Mouse (Mus musculus) embryonic facial prominence, embryonic 14.5 days (tissue): ENCODE measurements around the gene Plcl2. TPM values are rescaled to one million over a fixed set of nuclear protein-coding genes. Genes with fewer than 3 reads are reported as not detected.
"Not testable (repeated sequence)": the region's sequence is repeated elsewhere in the genome, so short reads cannot be mapped to it uniquely, and the experiment has no call there.

Experiments used
- ATAC-seq: fragments of 200-750 bp; cut with Nextera tagmentation; 2 replicates; pipeline ENCODE4 v1.8.0; 2017; ENCODE audit warnings: low read depth, moderate number of reproducible peaks, moderate TSS enrichment
- DNase-seq: peaks from one replicate; pipeline ENCODE4 v3.0.0-alpha.2; 2015; ENCODE audit warnings: low spot score
- H3K27ac ChIP-seq: fragments of 300-500 bp; sonication (generic); replicated peaks from 2 replicates; pipeline ENCODE4 v1.5.1; 2014; ENCODE audit warnings: low read depth, mild to moderate bottlenecking, low read length, moderate library complexity
- H3K27me3 ChIP-seq: fragments of 300-500 bp; sonication (generic); replicated peaks from 2 replicates; pipeline ENCODE4 v1.6.1; 2014; ENCODE audit warnings: low read length; ENCODE audit not compliant: control insufficient read depth, insufficient read depth
- H3K36me3 ChIP-seq: fragments of 300-500 bp; sonication (generic); 2 replicates; pipeline ENCODE4 v1.6.1; 2014; ENCODE audit warnings: low read length, mixed read lengths; ENCODE audit not compliant: control insufficient read depth, insufficient read depth
- H3K4me1 ChIP-seq: fragments of 300-500 bp; sonication (generic); 2 replicates; pipeline ENCODE4 v1.6.1; 2014; ENCODE audit warnings: antibody characterized with exemption, low read length; ENCODE audit not compliant: control insufficient read depth, insufficient read depth
- H3K4me2 ChIP-seq: fragments of 300-500 bp; sonication (generic); 2 replicates; pipeline ENCODE4 v1.6.1; 2014; ENCODE audit warnings: low read depth, mild to moderate bottlenecking, low read length, moderate library complexity, mixed read lengths
- H3K4me3 ChIP-seq: fragments of 300-500 bp; sonication (generic); 2 replicates; pipeline ENCODE4 v1.5.1; 2014; ENCODE audit warnings: low read depth, mild to moderate bottlenecking, low read length
- H3K9ac ChIP-seq: fragments of 300-500 bp; sonication (generic); 2 replicates; pipeline ENCODE4 v1.6.1; 2014; ENCODE audit warnings: low read depth, mild to moderate bottlenecking, low read length, moderate library complexity, mixed read lengths
- H3K9me3 ChIP-seq: fragments of 300-500 bp; sonication (generic); 2 replicates; pipeline ENCODE4 v1.6.1; 2016; ENCODE audit warnings: low read length; ENCODE audit not compliant: control insufficient read depth
- WGBS: fragments of 180-500 bp; shearing (Covaris S2); extraction: QIAGEN DNeasy Blood & Tissue Kit; methylation state at CpG from one replicate; pipeline ENCODE4 v1.1.7; 2014; 5-methylcytosine and 5-hydroxymethylcytosine counted together
- polyA plus RNA-seq: library from polyadenylated mRNA; unstranded; fragments of >200 nt; fragmentation: Nextera tagmentation; extraction: Ambion mirVana; gene quantifications from 2 replicates; pipeline ENCODE4 v1.2.1, GENCODE M21; 2014

Gene Plcl2
- polyA plus RNA-seq, 1 experiment from 2014 or later: 6.4 TPM

- Histone ChIP-seq H3K27ac (no peak overlapping the region), H3K9ac (no peak overlapping the region), H3K9me3 (no peaks in the 10 kb centered on the region), H3K4me3 (no peak overlapping the region), H3K36me3 (no peaks in the 10 kb centered on the region), H3K4me2 (no peak overlapping the region), H3K27me3 (no peaks in the 10 kb centered on the region), H3K4me1 (no peaks in the 10 kb centered on the region)
- ATAC-seq (no peak), DNase-seq (no peak)
- 74% methylated on average over 6 of the region's 6 CpGs for WGBS
Measured at GRCm38 (mm10) chr17:50517781-50518415, 8.7 kb downstream of the Plcl2 start.

DNA sequence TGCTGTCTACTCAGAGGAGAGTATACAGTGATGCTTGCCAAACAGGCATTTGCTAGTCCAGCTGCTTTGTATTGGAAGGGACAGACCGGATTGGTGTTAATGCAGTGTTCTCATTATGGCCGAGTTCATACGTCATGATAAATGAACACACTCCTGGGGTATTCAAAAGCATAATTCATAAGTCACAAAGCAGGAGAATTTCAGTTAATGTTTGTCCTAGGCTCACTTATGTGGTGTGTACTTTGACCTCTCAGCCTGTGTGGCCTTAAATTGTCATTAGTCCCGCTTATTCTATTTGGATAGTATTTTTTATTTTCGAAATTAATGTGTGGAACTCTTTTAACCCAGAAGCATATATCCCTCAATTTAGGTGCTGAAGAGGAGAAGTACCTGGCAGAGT, 10.4 kb downstream of the Plcl2 start:
- ATAC-seq (no peak), DNase-seq (no peak)
- H3K36me3 ChIP-seq: no peaks in the 10 kb centered on the region
- 85% methylated on average over 5 of the region's 5 CpGs for WGBS
- H3K27ac ChIP-seq: no peak overlapping the region
- H3K9me3 ChIP-seq: no peaks in the 10 kb centered on the region
- H3K4me1 ChIP-seq: no peaks in the 10 kb centered on the region
- no peak overlapping the region for H3K9ac ChIP-seq
- no peak overlapping the region for H3K4me3 ChIP-seq
- H3K27me3 ChIP-seq: no peaks in the 10 kb centered on the region
- no peak overlapping the region for H3K4me2 ChIP-seq

DNA sequence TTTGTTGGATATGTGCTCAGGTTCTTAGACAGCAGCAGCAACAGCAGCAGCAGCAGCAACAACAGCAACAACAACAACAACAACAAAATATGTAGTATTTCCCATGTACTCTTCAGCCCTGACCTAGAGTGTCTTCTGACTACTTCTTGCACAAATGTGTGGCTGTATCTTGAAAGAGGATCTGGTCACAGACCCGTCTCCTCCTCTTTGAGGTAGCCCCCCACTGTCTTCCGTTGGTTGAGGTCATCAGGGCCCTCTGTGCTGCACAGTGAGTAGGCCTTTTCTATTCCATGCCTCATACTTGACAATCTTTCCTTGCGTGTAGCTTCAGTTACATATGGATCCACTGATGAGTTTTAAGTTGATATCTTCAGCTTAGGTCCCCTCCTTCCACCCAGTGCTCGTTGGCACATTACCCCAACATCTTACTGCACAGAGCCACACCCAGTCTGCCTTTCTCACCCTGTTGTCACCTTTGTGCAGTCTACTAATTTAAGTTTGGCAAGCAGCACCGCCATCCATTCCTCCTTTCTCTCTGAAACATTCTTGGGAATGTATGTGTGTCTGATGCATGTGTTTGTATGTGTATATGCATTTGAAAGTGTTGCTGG, 13.4 kb downstream of the Plcl2 start:
- Histone ChIP-seq H3K36me3 (no peaks in the 10 kb centered on the region), H3K4me3 (no peak overlapping the region), H3K9ac (no peak overlapping the region), H3K4me2 (no peak overlapping the region), H3K27me3 (no peaks in the 10 kb centered on the region), H3K9me3 (no peaks in the 10 kb centered on the region), H3K4me1 (no peaks in the 10 kb centered on the region), H3K27ac (no peak overlapping the region)
- DNase-seq (no peak), ATAC-seq (no peak)
- WGBS: 84% methylated on average over 5 of the region's 5 CpGs

- Histone ChIP-seq H3K4me3 (no peak overlapping the region), H3K9ac (no peak overlapping the region), H3K9me3 (no peaks in the 10 kb centered on the region), H3K27me3 (no peaks in the 10 kb centered on the region), H3K27ac (no peak overlapping the region), H3K36me3 (no peaks in the 10 kb centered on the region), H3K4me2 (no peak overlapping the region), H3K4me1 (no peaks in the 10 kb centered on the region)
- DNase-seq (no peak), ATAC-seq (no peak)
- 82% methylated on average over 6 of the region's 6 CpGs for WGBS
Measured at GRCm38 (mm10) chr17:50524970-50525369, 15.8 kb downstream of the Plcl2 start.

GRCm38 (mm10) chr17:50525821-50526220, 16.6 kb downstream of the Plcl2 start:
- Histone ChIP-seq H3K27me3 (no peaks in the 10 kb centered on the region), H3K4me1 (no peaks in the 10 kb centered on the region), H3K27ac (no peak overlapping the region), H3K4me3 (no peak overlapping the region), H3K36me3 (no peaks in the 10 kb centered on the region), H3K9ac (no peak overlapping the region), H3K4me2 (no peak overlapping the region), H3K9me3 (no peaks in the 10 kb centered on the region)
- ATAC-seq (no peak), DNase-seq (peak; percentile 40)
- WGBS: 35% methylated on average over 2 of the region's 2 CpGs

DNA sequence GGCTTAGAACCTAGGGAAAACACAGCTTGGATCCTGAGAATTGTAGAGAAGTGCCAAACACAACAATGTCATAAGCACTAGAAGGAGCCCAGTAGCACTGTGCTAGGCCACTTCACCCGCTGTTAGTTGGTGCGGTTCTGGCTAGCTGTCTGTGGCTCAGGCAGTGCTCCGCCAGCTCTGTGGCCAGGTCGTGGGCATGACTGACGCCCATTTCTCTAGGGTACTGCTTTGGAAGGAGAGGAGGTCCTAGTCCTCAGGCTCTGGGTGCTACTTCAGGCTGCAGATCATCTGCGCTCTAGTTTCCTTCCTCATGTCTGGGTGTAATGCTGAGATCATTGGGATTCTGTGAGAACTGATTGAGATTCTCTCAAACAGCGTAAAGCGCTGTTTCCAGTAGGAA, 20.9 kb downstream of the Plcl2 start:
- H3K4me2 ChIP-seq: no peak overlapping the region
- DNase-seq (no peak), ATAC-seq (no peak)
- H3K4me1 ChIP-seq: no peaks in the 10 kb centered on the region
- WGBS: 88% methylated on average over 8 of the region's 8 CpGs
- no peak overlapping the region for H3K27ac ChIP-seq
- H3K4me3 ChIP-seq: no peak overlapping the region
- H3K9ac ChIP-seq: no peak overlapping the region
- H3K9me3 ChIP-seq: no peaks in the 10 kb centered on the region
- no peaks in the 10 kb centered on the region for H3K36me3 ChIP-seq
- no peaks in the 10 kb centered on the region for H3K27me3 ChIP-seq

DNA sequence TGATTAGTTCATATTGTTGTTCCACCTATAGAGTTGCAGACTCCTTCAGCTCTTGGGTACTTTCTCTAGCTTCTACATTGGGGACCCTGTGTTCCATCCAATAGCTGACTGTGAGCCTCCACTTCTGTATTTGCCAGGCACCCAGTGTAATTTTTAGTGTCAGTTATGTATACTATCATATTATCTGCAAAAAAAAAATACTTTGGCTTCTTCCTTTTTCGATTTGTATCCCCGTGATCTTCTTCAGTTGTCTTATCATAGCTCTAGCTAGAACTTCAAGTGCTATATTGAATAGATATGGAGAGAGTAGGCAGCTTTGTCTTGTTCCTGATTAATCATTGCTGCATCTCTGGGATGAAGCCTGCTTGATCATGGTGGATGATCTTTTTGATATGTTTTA, 25.7 kb downstream of the Plcl2 start:
- not testable (repeated sequence) for ATAC-seq

GRCm38 (mm10) chr17:50536409-50537194, 27.4 kb downstream of the Plcl2 start:
- H3K27ac ChIP-seq: no peak overlapping the region
- ATAC-seq (no peak), DNase-seq (no peak)
- no peaks in the 10 kb centered on the region for H3K4me1 ChIP-seq
- H3K4me3 ChIP-seq: no peak overlapping the region
- no peaks in the 10 kb centered on the region for H3K9me3 ChIP-seq
- H3K27me3 ChIP-seq: no peaks in the 10 kb centered on the region
- H3K36me3 ChIP-seq: no peaks in the 10 kb centered on the region
- H3K4me2 ChIP-seq: no peak overlapping the region
- WGBS: 88% methylated on average over 4 of the region's 4 CpGs
- no peak overlapping the region for H3K9ac ChIP-seq

More for the DNA sequence above, 25.7 kb downstream of the Plcl2 start:
- H3K4me3 ChIP-seq, DNase-seq, H3K4me1 ChIP-seq, H3K36me3 ChIP-seq, H3K9ac ChIP-seq, H3K27ac ChIP-seq, H3K4me2 ChIP-seq, H3K27me3 ChIP-seq, H3K9me3 ChIP-seq: not testable (repeated sequence)
- WGBS: 95% methylated on average over 2 of the region's 2 CpGs
